Mouse (Mus musculus): ENCODE results near the gene Thoc7.

GRCm38 (mm10) chr14:13907145-13907544 is 54.5 kb downstream of the Thoc7 start:
- TF ChIP-seq POLR2A (IDR thresholded peaks at IDR 0.05; ENCODE audit: low read depth, low read length) (no peak), CTCF (conservative IDR thresholded peaks at IDR 0.05; ENCODE audit: insufficient read depth, insufficient read length, low read depth, low read length) (no peak)
